Mouse (Mus musculus) liver, embryonic 14.5 days (tissue): ENCODE results near the gene Tmprss2.

Experiments used
- CTCF ChIP-seq: IDR thresholded peaks from 2 replicates; pipeline ENCODE4 v1.5.1; 2016; ENCODE audit warnings: antibody characterized with exemption, low read depth, control low read depth
- EP300 ChIP-seq: IDR thresholded peaks from 2 replicates; pipeline ENCODE4 v1.6.1; 2016; ENCODE audit warnings: antibody characterized with exemption, low read depth

DNA sequence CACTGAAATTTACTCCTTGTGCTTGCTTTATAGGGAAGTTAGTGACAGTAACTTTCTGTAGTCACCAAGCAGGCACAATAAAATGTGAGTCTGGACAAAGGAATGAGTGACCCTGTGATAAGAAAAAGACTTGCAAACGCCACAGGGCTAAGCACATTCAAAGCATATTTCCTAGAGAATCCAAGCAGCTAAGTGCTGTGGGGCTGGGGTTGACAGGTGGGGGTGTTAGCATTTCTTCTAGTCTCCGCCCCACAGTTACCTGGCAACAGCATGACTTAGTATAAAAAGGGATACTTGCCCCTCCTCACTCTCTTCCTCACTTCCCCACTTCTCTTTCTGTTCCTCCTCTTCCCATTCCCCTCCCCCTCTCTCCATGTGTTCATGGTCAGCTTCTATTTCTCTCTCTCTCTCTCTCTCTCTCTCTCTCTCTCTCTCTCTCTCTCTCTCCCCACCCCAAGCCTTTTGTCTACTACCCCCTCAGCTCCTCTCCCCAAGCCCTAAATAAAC is 11.4 kb upstream of the Tmprss2 start:
- TF ChIP-seq CTCF (no peak), EP300 (no peak)
